Mouse (Mus musculus): ENCODE data around the gene Gm20479. TPM values are rescaled to one million over a fixed set of nuclear protein-coding genes. Genes with fewer than 3 reads are reported as not detected.
A peak's percentile ranks its signal among the peaks of the same experiment; 100 is the strongest.

The Gm20479 gene
- total RNA-seq, 1 experiment from 2014 or later = 1.8 TPM

- no peak for DNase-seq
Measured at GRCm38 (mm10) chr7:27366082-27366844, 9.0 kb upstream of the Gm20479 start.

DNA sequence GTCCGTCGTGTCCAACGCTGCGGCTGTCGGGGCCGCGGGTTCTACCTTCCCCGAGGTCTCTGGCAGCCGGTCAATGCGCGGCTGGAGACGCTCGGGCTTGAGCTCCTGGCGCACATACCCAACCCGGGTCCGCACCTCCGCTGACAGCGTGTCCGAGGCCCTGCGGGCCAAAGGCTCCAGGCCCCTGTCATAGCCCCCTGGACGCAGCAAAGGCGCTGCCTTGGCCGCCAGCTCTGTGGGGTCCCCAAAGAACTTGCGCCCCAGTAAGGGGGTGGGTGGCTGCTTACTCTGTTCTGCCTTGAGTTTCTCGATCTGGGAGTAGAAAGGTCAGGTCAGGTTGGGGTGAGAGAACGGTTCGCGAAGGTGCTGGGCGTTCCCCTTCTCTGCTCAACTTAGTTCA, 7.2 kb upstream of the Gm20479 start:
- no peak for DNase-seq

DNA sequence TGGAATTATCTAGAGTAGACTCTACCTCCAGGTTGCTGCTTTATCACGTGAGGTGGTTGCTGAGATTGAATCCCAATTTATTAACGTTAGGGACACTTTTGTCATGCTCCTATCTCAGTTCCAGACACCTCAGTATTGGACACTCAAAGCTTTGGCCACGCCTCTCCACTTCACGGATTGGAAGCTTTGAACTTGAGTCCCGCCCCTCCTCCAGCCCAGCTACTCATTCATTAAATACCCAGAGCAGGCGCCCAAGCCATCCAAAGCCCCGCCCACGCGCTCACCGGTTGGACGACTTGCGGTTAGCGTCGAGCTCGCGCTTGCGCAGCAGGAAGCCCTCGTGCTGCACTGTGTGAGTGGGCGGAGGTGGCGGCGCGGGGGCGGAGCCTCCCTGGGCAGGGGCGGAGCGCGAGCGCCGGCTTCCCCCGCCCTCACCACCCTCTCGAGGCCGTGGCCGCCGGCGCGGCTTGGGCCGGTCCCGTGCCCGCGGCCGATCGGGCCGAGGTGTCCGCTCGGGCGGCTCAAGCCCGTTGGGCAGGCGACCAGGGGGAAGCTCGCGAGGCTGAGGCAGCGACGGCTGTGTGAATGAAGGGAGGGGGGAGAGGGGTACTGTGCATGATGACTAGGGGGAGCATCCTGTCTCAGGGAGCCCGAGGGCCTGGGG, 4.2 kb upstream of the Gm20479 start:
- peak; percentile 100 for DNase-seq

DNA sequence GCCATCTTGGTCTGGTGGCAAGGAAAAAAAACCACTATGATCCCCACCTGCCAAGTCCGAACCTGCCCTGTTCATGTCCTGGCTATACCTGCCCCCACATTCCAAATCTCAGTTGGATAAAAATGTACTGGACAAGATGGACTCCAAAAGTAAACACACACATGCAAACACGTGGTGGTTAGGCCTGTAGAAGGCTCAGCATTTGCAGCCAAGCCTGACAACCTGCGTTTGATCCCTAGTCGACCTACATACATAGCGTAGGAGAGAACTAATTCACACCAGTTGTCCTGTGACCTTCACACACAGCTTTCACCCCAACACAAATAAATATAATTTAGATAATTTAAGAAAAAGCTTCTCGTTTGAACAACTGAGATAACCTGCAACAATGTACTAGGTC, 3.5 kb upstream of the Gm20479 start:
- no peak for DNase-seq

DNA sequence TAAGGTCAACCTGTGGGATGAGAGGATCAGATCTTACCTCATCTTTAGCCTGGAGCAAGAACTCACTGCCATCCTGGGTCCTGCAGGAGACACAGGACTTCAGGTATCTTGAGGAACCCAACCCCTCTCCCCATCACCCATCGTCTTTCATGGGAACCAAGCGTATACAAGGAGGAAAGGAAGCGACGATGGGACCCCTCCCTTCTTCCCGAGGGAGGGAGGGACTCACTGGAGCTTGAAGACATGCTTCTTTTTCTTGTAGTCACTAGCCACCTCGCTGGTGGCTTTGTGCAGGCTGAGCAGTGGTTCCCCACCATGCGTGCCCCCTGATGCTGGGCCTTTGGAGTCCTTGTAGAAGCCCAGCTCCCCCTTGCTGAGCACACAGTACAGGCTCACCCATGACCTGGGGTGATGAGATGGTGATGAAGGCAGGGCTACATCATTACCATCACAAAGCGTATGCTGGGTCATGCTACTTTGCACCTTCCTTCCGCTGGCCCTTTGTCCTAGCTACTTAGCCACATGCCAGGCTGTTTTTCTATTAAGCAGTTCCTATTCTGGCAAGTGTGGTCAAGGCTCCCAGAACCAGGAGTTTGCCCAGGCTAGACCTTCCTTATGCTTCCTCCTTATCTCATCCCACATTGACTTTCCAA, 2.6 kb upstream of the Gm20479 start:
- no peak for DNase-seq

GRCm38 (mm10) chr7:27359162-27359561, 1.9 kb upstream of the Gm20479 start:
- no peak for DNase-seq

DNA sequence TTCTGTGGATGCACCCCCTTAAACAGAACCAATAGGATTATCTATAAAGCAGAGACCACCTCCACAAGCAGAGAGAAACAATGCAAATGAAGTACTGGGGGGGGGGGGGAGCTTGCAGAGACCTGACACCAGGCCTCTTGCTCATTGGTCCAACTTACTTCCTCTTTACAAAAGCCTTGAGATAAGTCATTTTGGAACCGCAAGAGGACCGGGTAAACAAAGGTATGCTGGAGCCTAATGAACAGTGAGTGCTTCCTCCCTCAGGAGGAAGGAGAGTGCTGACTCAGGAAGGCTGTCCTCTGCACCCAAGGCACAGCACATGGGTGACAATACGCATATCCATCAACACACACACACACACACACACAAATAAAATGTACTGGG, 368 bp upstream of the Gm20479 start:
- no peak for DNase-seq

GRCm38 (mm10) chr7:27356248-27356647, 971 bp downstream of the Gm20479 start:
- peak; percentile 70 for DNase-seq

- DNase-seq = peak; percentile 93
Measured at GRCm38 (mm10) chr7:27355745-27356240, 1.4 kb downstream of the Gm20479 start, which contains the start of gene Shkbp1. Shkbp1 (minus strand) TSS chr7:27356019.

DNA sequence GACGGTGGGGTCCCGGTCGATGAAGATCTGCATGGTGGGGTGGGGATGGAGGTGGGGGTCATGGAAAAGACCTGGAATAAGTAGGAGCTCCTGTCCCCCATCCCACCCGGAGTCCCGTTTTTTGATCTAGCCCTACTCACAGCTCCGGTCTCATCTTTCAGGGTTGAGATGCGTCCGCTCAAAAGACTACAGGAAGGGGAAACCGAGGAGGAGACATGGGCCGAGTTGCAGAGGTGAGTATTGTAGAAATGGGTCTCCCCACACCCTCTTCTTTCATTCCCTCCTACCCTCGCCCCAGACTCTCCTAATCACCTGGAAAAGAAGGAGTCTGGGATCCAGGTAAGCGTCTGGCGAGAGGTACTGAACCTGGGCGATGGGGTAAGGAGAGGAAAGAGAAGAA, 2.0 kb downstream of the Gm20479 start:
- no peak for DNase-seq

DNA sequence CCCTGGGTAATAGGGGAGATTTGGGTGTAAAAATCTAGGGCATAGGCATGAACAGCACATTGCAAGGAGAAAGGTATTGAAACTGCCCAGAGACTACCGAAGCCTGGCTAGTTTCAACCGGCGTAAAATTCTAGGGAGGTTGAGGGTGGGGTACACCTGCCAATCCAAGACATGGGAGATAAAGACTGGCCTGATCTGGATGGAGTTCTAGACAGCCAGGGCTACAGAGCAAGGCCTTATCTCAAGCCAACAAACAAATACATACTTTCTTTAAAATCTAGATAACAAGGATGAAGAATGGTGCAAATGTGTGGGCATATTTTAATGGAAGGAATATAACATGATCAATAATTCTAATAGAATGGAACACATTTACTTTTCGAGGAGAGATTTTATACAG, 2.4 kb downstream of the Gm20479 start:
- no peak for DNase-seq

GRCm38 (mm10) chr7:27354144-27354543, 3.1 kb downstream of the Gm20479 start:
- DNase-seq = no peak

DNA sequence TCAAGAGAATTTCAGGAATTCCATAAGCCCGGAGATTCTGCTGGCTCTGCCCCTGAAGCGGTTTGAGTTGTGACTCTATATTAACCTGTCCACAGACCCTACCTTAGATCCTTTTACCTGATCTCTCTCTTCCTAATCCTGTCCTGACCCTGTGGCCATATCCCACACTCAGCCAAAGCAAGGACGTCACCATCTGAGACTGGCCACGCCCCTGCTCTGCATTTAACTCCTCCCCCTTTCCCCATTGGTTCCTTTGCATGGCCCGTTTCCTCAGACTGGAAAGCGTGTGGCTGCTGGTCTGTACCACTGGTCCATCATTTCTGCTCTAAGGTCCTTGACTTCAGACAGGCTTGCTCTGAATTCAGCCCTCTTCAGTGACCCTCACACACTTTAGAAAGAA, 11.8 kb downstream of the Gm20479 start:
- no peak for DNase-seq

DNA sequence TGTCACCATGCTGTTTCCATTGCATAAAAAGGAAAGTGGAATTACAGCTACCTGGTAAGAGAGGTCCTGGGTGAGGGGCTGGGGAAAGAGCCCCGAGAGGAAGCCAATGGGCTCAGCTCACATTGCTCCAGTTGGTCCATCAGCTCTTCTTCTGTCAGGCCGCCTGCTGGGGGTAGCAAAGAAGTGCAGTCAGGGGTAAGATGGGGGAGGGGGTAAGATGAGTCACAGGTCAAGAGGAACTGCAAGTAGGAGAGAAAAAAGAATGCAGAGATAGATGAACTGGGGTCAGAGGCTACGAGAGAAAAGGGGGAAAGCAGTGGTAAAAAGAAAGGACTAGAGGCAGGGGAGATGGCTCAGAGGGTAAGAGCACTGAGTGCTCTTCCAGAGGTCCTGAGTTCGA, 14.6 kb downstream of the Gm20479 start:
- peak; percentile 45 for DNase-seq

DNA sequence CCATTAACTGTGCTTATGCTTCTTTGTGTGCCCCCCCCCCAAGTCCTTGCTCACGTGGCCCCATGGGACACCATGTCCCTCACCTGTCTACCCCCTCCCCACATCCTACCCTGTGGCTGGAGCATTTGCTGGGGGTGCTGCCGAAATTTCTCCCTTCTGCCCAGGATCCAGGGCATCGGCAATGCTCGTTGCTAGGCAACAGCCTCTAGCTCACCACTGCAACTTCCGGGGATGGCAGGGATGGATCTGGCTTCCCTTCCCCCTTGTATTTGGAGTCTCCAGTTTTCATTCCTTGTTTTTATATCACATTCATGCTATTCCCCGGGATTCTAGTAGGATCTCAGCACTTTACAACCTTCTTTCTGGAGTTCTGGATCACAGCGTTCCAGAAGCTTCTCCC, 17.7 kb downstream of the Gm20479 start:
- DNase-seq = no peak

DNA sequence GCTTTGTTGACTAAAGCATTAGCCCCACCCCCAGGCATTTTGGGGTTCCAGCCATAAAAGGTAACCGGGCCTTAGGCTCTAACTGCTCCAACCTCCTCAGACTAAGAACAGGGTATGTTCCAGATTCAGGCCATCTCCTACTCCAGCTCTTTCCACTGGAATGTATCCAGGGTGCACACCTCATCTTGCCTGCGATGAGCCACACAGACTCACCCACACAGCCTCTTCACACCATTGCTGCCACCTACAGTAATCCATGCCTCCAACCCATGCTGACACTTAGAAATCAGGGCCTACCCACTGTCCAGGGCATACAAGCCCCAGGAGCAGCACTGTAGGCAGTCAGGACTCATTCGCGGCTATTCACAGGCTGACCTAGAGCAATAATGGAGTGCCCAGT, 18.1 kb downstream of the Gm20479 start:
- no peak for DNase-seq

DNA sequence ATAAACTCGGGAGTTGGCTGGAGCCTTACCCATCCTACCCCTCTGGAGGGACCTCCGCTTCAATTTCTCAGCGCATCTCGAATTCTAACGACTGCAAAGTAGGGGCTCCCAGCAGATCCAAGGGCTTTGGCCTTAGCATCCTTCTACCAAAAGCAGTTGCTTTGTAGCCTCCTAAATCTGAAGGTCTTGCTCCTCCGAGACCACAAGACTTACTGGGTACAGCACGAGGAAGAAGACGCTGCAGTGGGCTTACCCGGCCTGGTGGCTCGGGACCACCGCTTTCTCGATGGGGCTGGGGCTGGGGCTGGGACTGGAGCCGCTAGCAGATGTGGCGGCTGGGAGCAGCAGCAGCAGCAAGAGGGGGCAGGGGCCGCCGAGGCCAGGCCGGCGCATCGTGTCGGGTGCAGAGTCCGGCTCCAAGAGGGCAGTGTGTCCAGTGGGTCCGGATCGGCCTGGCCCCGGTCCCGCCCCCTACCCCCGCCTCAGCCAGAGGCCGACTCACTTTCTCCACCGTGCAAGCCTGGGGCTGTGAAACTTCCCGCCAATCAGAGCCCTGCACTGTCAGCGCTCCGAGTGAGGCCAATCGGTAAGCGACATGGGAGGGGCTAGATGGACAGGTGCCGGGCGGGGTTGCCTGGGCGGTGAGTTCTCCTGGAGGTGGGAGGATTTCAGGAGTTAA, 19.9 kb downstream of the Gm20479 start, which contains the start of gene Ltbp4:
Ltbp4 (minus strand) TSS at position 518 of the 679 bp plus-strand sequence.
- DNase-seq = peak; percentile 50

GRCm38 (mm10) chr7:27335928-27336823, 21.0 kb downstream of the Gm20479 start:
- peak; percentile 92 for DNase-seq

DNA sequence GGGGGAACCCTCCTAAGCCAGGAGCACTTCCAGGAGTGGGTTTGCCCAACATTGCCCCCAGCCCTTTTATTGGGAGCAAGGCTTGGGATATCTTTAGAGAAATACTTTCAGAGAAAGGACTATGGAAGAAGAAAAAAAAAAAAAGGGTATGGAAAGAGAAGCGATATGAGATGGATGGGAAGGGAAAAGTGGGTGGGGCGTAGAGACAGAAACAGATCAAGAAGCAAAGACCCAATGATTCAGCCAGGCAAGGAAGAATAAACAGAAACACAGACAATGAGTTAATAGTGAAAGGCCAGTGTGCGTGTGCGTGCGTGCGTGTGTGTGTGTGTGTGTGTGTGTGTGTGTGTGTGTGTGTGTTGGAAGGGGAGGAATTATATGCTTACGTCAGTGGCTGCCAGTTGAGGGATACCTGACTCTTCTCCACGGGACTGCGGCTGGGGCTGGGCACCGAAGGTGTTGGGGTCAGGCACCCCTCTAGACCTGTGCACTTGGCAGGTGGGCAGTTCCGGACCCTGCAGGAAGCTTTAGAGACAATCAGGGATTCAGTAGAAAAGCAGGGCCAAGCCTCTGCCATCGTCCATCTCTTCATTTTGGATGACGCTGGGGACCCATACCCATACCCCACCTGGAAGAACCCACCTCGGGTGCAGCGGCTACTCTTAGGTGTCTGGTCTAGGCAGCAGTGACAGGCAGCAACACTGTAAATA, 22.1 kb downstream of the Gm20479 start:
- no peak for DNase-seq

DNA sequence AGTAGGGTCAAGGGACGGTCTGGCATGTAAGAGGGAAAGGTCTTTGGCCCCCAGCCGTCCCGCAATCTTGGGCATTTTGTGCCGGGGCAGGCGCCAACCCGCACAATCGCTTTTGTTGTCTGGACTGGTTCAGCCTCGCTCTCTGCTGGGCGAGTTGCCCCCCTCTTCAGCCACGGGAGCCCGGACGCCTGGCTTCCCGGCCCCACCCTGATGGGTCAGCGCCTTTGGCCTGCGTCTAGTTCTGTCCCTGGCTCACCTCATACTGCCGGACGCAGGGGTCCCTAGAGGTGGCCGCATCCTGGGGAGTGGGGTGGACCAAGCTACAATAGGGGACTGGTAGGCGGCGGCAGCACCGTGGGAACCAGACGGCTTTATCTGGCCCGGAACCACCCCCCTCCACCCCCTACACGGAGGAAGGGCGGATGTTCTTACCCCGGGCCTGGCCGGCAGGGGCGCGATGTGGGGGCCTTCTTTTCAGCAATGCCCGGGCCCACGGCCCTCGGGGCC, 22.8 kb downstream of the Gm20479 start:
- DNase-seq = peak; percentile 54
